Mouse (Mus musculus): ENCODE results near the gene Aox3.

GRCm38 (mm10) chr1:58198386-58198785 is 85.5 kb downstream of the Aox3 start:
- TF ChIP-seq CTCF (IDR thresholded peaks at IDR 0.05; ENCODE audit: borderline replicate concordance, insufficient read depth, low read length) (no peak), POLR2A (IDR thresholded peaks at IDR 0.05; ENCODE audit: low read depth, low read length) (no peak)

Data from embryonic fibroblast, embryonic 13.5 days (primary cell).